Mouse (Mus musculus) layer of hippocampus, adult 2 months (tissue): Measurements from ENCODE around the gene Prok2. TPM values are rescaled to one million over a fixed set of nuclear protein-coding genes. Genes with fewer than 3 reads are reported as not detected.

Experiments used
- DNase-seq, 2 experiments: peaks; one replicate each; pipeline ENCODE4 v3.0.0; 2022; ENCODE audit warnings: low spot score in 2 of 2
- H3K27ac ChIP-seq: fragments of 200-600 bp; 2 replicates; pipeline ENCODE4 v1.8.1; 2022
- H3K4me3 ChIP-seq: fragments of 200-600 bp; 2 replicates; pipeline ENCODE4 v1.8.1; 2022; ENCODE audit warnings: mild to moderate bottlenecking
- CTCF ChIP-seq: fragments of 200-600 bp; conservative IDR thresholded peaks from 2 replicates; pipeline ENCODE4 v1.8.1; 2022; ENCODE audit warnings: antibody characterized with exemption, mild to moderate bottlenecking, moderate library complexity
- total RNA-seq, 2 experiments: library from RNA; stranded (reverse); gene quantifications; 2 replicates each; pipeline ENCODE4 v1.2.3; 2021

Prok2 gene
- total RNA-seq, 2 experiments from 2014 or later = 0.49 to 0.69 TPM

GRCm38 (mm10) chr6:99684899-99685298 is 41.3 kb downstream of the Prok2 start:
- H3K4me3 ChIP-seq = no peak overlapping the region
- DNase-seq = no peak
- no peak overlapping the region for H3K27ac ChIP-seq
- peak; percentile 72 for TF ChIP-seq CTCF

GRCm38 (mm10) chr6:99683974-99684373 is 42.2 kb downstream of the Prok2 start:
- TF ChIP-seq CTCF = no peak
- no peak for DNase-seq
- Histone ChIP-seq H3K27ac (no peak overlapping the region), H3K4me3 (no peak overlapping the region)

- H3K27ac ChIP-seq = peak overlapping the region; percentile 86
Observed at GRCm38 (mm10) chr6:99678108-99678507, 48.1 kb downstream of the Prok2 start.

DNA sequence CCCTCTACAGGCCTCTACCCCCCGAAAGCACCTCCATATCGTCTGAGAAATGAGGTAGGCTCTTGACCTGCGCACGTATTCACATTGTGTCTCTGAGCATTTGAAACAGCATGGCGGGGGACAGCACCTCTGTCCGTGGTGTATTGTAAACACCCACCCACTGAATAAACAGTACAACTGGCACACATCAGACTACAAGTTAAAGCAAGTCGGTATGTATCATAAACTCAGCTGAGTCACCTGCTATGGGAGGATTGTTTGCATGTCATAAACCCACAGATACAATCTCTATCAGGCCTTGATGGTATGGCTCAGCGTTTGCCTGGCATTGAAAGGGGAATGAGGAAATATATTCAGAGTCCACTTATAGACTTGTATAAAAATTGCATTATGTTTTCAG is 48.9 kb downstream of the Prok2 start:
- Histone ChIP-seq H3K4me3 (no peak overlapping the region), H3K27ac (no peak overlapping the region)
- TF ChIP-seq CTCF = no peak
- DNase-seq = no peak

More at GRCm38 (mm10) chr6:99678108-99678507, 48.1 kb downstream of the Prok2 start:
- peak overlapping the region; percentile 42 for H3K4me3 ChIP-seq
- TF ChIP-seq CTCF = no peak
- DNase-seq = no peak

- no peak for DNase-seq
- H3K4me3 ChIP-seq = no peak overlapping the region
- no peak for TF ChIP-seq CTCF
- peak overlapping the region; percentile 21; the same call in 1 of the 2 replicates for H3K27ac ChIP-seq
Observed at GRCm38 (mm10) chr6:99674482-99674881, 51.7 kb downstream of the Prok2 start.

GRCm38 (mm10) chr6:99671768-99672167 is 54.4 kb downstream of the Prok2 start:
- no peak overlapping the region for H3K4me3 ChIP-seq
- peak; percentile 55 for TF ChIP-seq CTCF
- no peak for DNase-seq
- H3K27ac ChIP-seq = no peak overlapping the region

DNA sequence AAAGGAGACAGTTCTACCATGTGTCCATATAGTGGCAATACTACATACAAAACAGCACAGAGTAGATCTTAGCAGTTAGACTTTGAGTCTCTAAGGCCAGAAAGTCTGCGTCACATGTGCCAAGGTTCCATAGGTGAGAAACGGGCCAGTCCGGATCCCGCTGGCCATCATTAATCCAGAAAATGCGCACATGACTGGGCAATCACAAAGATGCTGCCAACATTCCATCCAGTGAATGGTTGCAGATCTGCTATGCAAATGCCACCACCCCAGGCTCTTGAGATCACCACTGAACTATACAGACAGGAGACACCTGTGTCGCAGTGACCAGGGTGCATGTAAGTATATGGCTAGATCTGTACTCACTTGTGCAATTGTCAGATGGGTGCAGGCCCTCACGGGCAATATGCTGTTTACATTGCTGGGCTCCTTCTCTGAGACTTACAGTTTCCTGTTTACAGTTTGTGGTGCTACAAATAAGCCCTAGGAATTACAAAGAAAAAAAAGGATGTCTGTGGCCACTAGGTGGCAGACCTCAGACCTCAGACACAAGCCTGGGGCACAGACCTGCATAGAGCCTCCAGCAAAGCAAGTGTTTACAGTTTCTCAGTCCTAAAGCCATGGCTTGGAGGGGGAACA is 55.6 kb downstream of the Prok2 start:
- peak; percentile 92 for TF ChIP-seq CTCF
- peak in 1 of 2 experiments; percentile 66 for DNase-seq
- H3K27ac ChIP-seq = peak overlapping the region; percentile 96
- no peak overlapping the region for H3K4me3 ChIP-seq

DNA sequence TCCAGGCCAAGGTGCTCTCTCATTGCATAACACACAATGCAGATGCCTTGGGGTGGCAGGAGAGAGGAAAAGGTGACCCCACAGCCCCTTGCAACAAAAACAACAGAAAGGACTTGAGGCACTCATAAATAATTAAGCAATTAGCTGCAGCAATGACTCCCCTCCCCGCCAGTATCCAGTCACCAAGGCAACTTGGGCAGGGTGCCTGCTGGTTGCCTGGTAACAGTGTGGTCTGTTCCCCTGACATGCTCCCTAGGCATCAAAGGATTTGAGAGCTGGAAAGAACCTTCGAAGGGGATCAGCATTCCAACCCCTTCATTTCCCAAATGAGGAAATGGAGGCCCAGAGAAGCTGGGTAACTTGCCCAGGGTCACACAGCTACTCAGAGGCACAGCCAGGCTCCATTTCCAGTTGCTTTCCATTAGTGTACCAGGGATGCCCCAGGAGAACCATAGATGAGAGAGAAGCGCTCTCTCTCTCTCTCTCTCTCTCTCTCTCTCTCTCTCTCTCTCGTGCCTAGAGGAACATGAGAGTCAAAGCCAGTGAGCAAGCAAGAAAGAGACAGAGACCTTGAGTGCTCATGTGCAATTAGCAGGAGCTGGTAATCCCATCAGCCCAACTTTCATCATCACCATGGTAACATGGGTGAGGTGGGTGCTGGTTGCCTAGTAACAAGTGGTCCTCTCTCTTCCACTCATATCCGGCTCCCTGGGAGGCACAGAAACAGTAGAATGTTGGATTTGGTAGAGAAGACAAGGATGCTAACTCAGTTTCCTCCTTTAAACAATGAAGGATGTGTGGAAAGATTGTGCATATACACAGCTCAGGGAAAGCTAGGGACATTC is 56.5 kb downstream of the Prok2 start:
- TF ChIP-seq CTCF = no peak
- peak overlapping the region; percentile 39 for H3K4me3 ChIP-seq
- H3K27ac ChIP-seq = peak overlapping the region; percentile 96
- DNase-seq = peak; percentile 90 to 93

GRCm38 (mm10) chr6:99667290-99667689 is 58.9 kb downstream of the Prok2 start:
- Histone ChIP-seq H3K4me3 (peak overlapping the region; percentile 72), H3K27ac (peak overlapping the region; percentile 96)
- no peak for DNase-seq
- TF ChIP-seq CTCF = no peak

- H3K27ac ChIP-seq = peak within 1 kb of the TSS; percentile 96
- no peak for DNase-seq
- H3K4me3 ChIP-seq = peak within 1 kb of the TSS; percentile 72
- no peak for TF ChIP-seq CTCF
Observed at GRCm38 (mm10) chr6:99666318-99667171, 59.6 kb downstream of the Prok2 start, which contains the start of the genes Eif4e3 and Gm20696. Gene Eif4e3, minus strand, starts transcription at chr6:99666771. Gene Gm20696, minus strand, starts transcription at chr6:99666797.

- peak overlapping the region; percentile 72 for H3K4me3 ChIP-seq
- DNase-seq = no peak
- TF ChIP-seq CTCF = no peak
- H3K27ac ChIP-seq = peak overlapping the region; percentile 96
Observed at GRCm38 (mm10) chr6:99665457-99666317, 60.5 kb downstream of the Prok2 start.

DNA sequence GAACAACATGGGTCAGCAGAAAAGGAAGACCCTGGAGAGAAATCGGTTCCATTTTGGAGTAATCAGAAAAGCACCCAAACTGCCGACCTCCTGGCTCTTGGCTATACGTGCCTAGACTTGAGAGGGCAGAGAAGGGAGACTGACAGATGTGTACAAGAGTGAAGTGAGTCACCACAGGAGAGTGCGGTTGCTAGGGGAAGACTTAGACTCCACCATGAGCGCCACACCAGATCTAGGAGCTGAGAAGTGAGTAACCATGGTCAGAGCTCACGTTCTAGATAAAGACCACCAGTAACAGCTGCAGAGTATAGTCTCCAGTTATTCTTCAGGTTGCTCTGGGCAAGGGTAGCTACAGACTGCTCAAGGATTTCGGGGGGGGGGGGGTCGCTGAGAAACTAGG is 63.0 kb downstream of the Prok2 start:
- no peak for DNase-seq
- H3K4me3 ChIP-seq = no peak overlapping the region
- H3K27ac ChIP-seq = no peak overlapping the region
- no peak for TF ChIP-seq CTCF

Other genes with a start within 250 kb of the Prok2 start
- 10 to 100 TPM; 88.5 to 93.5 TPM for gene Foxp1, start 203.7 kb downstream of the Prok2 start, total RNA-seq
- gene Eif4e3, start 59.6 kb downstream of the Prok2 start, total RNA-seq = 10 to 100 TPM; 19.9 to 24.5 TPM
- gene Gm20696, start 59.6 kb downstream of the Prok2 start, total RNA-seq = 1 to 10 TPM; 6.2 to 7.3 TPM
- 10 to 100 TPM; 54.8 to 58.1 TPM for gene Gpr27, start 33.7 kb downstream of the Prok2 start, total RNA-seq